Mouse (Mus musculus): ENCODE measurements around the gene Inpp5a.

- no peak for TF ChIP-seq CTCF (IDR thresholded peaks at IDR 0.05; ENCODE audit: low read depth)
- no peak for TF ChIP-seq EP300 (IDR thresholded peaks at IDR 0.05; ENCODE audit: low read depth)
Measured at GRCm38 (mm10) chr7:139392691-139393235, 3.9 kb downstream of the Inpp5a start.

Measured in heart, postnatal 0 days (tissue).